Mouse (Mus musculus): ENCODE data around the gene Tmem82.

The Tmem82 gene

GRCm38 (mm10) chr4:141618565-141619243 lies at the start of gene Tmem82:
Gene Tmem82, minus strand, starts transcription at chr4:141618633.
- DNase-seq (ENCODE audit: inconsistent age in 2 of 2, low spot score in 1 of 2), result peak; percentile 65 to 87

DNA sequence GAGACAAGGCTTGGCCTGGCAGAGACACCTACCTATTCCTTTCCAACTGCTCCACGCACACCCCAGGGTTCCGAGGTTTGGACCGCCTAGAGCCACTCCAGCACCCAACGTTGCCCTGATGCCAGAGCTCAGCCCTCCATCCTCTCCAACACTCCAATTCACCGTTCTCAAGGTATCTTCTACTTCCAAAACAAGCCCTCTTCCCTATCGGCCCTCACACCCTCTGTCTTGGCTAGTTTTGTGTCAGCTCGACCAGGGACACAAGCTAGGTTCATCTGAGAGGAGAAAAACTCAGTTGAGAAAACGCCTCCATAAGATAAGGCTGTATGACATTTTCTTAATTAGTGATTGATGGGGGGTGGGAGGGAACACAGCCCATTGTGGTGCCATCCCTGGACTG lies 46.4 kb upstream of the Tmem82 start, which contains the start of gene Plekhm2:
Gene Plekhm2 (minus strand): TSS at position 101 of the 400 bp plus-strand sequence.
- DNase-seq (ENCODE audit: inconsistent age in 2 of 2, low spot score in 1 of 2), result no peak

DNA sequence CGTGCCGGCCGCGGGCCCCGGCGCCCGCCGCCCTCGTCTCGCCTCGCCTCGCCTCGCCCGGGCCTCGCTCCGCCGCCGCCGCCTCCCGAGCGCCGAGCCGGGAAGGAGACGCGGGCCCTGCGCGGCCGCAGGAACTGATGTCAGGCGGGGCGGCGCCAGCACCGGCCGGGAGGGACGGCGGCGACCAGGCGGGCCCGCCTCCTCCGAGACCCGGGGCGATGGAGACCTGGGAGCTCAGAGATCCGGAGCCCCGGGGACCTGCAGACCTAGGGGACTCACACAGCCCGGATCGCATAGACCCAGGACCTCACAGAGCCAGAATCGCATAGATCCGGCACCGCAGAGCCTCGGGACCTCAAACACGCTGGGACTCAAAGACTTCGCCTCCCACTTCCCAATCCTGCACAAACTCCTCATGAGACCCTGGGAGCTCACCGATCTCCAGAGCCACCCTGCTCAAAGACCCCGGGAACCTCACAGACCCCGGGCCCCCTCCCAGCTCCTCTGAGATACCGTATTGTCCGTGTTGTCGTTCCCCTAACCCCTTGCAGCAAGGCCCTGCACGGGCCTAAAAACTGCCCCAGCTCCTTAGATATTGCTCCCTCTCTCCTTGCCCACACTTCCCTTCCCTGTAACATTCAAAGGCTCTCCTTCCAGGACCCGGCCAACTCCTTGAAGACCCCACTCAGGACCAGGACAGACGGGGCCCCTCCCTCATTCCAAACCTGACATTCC lies 45.7 kb upstream of the Tmem82 start:
- peak; percentile 85 to 93 for DNase-seq (ENCODE audit: inconsistent age in 2 of 2, low spot score in 1 of 2)

- DNase-seq (ENCODE audit: inconsistent age in 2 of 2, low spot score in 1 of 2), result peak; percentile 70 to 90
Observed at GRCm38 (mm10) chr4:141663122-141663931, 44.9 kb upstream of the Tmem82 start.

GRCm38 (mm10) chr4:141660884-141661283 lies 42.5 kb upstream of the Tmem82 start:
- DNase-seq (ENCODE audit: inconsistent age in 2 of 2, low spot score in 1 of 2), result no peak

DNA sequence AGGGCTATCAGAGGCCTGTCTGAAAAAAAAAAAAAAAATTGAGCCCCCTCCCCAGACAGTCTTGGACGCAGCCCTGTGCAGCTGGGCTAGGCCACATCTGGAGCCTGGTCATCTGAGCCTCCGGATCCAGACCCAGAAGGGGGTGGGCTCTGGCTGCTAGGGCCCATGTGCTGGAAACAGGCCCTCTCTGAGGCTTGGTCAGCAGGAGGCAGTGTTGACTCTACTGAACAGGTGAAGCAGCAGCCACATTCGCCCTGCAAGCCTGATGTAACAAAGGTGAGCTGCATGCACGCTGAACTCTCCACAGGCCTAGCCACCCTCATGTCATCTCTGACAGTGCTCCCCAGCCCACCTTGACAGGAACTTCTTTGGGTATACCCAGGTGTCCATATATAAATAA lies 41.3 kb upstream of the Tmem82 start:
- DNase-seq (ENCODE audit: inconsistent age in 2 of 2, low spot score in 1 of 2), result peak in 1 of 2 experiments; percentile 33

- peak; percentile 88 to 91 for DNase-seq (ENCODE audit: inconsistent age in 2 of 2, low spot score in 1 of 2)
Observed at GRCm38 (mm10) chr4:141658846-141659484, 40.5 kb upstream of the Tmem82 start.

DNA sequence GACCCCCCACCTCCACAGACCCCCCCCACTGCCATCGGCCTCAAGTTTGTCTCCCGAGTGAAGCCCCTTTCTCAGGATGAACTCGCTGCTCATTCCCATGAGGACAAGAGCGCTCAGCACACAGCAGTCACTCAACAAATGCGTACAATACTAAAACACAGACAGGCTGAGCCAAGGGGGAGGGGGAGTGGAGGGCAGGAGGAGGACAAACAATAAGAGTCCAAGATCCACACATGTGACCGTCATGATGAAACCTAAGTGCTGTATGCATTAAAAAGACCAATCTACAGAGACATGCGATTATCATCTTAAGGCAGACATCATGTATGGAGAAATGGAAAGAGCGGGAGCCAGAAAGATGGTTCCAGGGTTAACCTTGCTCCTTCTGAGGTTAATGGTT lies 38.5 kb upstream of the Tmem82 start:
- no peak for DNase-seq (ENCODE audit: inconsistent age in 2 of 2, low spot score in 1 of 2)

GRCm38 (mm10) chr4:141655908-141656608 lies 37.6 kb upstream of the Tmem82 start:
- DNase-seq (ENCODE audit: inconsistent age in 2 of 2, low spot score in 1 of 2), result peak; percentile 72 to 89

DNA sequence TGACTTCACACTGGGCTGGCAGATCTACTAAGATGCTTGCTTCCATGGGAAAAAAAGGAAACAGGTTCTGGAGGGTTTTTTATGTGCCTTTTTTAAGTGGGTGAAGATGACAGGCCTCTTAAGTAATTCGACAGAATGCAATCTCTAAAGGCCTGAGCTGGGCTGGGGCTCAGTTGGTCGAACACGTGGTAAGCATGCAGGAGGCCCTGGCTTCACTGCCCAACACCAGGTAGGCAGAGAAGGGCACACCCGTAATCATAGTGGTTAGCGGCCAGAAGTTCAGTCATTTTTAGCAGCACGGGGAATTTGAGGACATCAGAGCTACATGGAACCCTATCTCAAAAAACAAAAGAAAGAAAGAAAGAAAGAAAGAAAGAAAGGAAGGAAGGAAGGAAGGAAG lies 36.1 kb upstream of the Tmem82 start:
- peak in 1 of 2 experiments; percentile 30 for DNase-seq (ENCODE audit: inconsistent age in 2 of 2, low spot score in 1 of 2)

GRCm38 (mm10) chr4:141653813-141654212 lies 35.4 kb upstream of the Tmem82 start:
- DNase-seq (ENCODE audit: inconsistent age in 2 of 2, low spot score in 1 of 2), result no peak

- no peak for DNase-seq (ENCODE audit: inconsistent age in 2 of 2, low spot score in 1 of 2)
Observed at GRCm38 (mm10) chr4:141653044-141653443, 34.6 kb upstream of the Tmem82 start.

DNA sequence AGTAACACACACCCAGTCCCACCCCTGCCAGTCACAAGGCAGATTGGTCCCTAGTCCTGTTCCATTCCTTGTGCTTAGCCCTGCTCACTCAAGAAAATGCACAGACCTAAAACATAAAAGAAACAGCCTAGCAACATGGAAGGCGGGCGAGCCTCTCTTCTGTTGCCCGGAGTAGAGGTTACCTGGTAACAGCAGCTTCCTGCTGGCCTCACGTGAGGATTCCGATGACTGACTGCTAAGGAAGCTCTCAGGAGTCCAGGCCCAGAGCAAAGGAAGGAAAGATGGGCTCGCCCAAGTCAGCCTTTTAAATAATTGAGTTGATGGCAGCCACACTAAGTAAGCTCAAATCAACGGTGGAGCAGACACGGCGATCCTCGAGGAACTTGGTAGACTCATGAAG lies 33.5 kb upstream of the Tmem82 start:
- no peak for DNase-seq (ENCODE audit: inconsistent age in 2 of 2, low spot score in 1 of 2)

DNA sequence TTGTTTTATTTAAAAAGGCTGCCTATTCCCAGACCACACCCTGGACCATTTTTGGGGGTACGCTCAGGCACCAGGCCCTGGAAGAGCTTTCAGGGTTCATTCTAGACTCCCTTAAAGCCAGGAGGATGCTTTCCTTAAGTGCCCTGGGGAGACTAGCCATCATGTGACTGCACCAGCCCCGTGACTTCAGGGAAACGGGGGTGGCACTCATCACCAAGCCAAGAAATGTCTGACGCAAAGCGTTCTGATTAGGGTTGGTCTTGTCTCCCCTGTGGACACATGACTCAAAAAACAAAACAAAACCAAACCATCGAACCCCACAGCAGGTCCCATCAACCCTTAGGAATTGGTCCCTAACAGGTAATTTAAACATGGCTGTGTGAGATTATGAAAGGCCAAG lies 32.9 kb upstream of the Tmem82 start:
- DNase-seq (ENCODE audit: inconsistent age in 2 of 2, low spot score in 1 of 2), result no peak

DNA sequence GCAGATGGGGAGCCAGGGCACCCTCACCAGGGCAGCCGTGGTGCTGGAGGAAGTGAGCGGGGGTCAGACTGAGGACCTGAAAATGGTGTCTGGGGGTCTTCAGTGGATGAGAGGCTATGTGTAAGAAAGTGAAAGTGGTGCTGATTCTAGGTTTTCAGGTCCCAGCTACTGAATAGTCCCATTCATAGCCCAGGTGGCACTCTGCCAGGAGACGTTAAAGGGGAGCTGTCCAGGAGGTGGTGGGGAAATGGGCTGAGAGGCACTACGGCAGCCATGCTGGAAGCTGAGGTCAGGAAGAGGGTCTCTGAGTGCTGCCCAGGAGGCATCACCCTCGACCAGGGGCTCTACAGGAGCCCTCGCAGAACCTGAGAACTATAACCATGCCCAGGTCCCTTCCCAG lies 30.8 kb upstream of the Tmem82 start:
- peak in 1 of 2 experiments; percentile 56 for DNase-seq (ENCODE audit: inconsistent age in 2 of 2, low spot score in 1 of 2)

GRCm38 (mm10) chr4:141648262-141648661 lies 29.8 kb upstream of the Tmem82 start:
- DNase-seq (ENCODE audit: inconsistent age in 2 of 2, low spot score in 1 of 2), result no peak

DNA sequence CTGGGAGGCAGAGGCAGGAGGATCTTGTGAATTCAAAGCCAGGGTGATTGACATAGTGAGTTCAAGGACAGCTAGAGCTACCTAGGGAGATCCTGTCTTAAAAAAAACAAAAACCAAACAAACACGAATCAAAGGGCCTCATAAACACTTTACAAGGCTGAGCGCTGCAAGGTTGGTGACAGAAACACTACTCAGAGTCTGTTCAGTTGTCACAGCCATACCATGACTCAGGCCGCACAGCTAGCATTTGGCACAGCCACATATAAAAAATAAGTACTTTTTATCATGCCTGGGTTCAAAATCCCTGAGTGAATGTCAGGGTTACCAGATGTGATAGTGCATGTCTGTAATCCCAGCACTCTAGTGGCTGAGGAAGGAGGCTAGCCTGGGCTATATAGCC lies 28.8 kb upstream of the Tmem82 start:
- peak in 1 of 2 experiments; percentile 65 for DNase-seq (ENCODE audit: inconsistent age in 2 of 2, low spot score in 1 of 2)

- no peak for DNase-seq (ENCODE audit: inconsistent age in 2 of 2, low spot score in 1 of 2)
Observed at GRCm38 (mm10) chr4:141645988-141646387, 27.6 kb upstream of the Tmem82 start.

DNA sequence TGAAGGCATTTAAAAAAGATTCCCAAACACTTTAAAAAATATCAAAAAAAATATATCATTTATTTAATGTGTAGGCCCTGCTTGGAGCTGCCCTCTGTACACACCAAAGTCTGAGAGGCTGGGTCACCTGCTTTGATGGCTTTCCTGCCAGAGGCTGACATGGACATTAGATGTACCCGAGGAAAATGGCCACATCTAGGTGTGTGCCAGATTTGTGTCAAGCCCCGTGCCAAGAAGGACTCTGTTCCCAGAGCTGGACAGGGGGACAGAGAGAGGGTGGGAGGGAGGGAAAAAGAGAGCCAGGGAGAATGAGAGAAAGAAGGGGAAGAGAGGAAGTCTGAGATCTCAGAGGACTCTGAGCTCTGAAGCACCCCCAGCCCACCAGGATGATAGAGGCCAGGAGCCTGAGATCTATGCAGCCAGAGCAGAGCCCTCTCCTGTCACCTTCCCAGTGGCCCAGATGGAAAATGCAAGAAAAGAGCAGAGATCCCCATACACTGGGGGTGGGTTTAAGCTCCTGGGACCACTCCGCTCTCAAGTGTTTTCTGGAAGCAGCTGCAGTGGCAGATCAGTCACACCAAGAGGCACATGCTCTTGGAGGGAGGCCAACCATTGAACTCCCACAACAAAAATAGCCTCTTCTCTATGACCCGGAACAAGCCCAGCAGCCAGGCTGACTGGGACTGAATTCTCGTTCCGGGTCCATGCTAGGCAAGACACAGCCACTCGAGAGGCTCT lies 24.9 kb upstream of the Tmem82 start:
- peak; percentile 72 to 85 for DNase-seq (ENCODE audit: inconsistent age in 2 of 2, low spot score in 1 of 2)
